Mouse (Mus musculus) adipocyte (in vitro differentiated cells): ENCODE data around the gene Zfp536.
"Not testable (repeated sequence)": the region's sequence is repeated elsewhere in the genome, so short reads cannot be mapped to it uniquely, and the experiment has no call there.

Experiments used
- DNase-seq: peaks from one replicate; pipeline ENCODE4 v3.0.0-alpha.2; 2016; ENCODE audit warnings: low spot score

The Zfp536 gene

GRCm38 (mm10) chr7:37758886-37759285 is 14.6 kb downstream of the Zfp536 start:
- no peak for DNase-seq

- no peak for DNase-seq
These were observed 20.4 kb downstream of the Zfp536 start for GRCm38 (mm10) chr7:37753024-37753423.

DNA sequence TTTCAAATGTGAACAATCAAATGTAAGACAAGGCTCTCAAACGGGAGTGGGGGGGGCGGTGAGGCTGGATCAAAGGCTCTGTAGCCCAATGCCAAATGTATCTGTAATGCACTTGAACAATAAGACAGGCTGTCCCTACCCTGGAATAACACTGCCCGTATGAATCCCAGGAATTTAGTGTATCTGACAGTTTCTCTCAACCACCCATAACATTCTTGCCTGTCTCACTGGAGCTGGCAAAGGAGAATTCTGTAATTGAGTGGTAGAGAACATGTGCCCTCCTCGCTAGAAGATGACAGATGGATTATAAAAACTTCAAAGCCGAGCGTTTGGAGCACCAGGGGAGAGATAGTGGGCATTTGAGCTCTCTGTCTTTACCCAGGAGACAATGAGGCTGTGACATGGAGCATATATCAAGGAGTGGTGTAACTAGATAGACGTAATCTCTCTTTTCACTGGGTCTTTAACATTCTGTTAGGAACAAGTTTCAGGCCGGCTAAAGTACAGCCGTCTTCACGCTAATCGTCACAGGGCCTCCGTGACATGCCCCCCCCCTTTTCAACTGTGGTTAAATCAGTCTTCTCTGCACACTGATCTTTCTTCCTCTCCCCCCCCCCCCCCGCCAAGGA is 27.2 kb downstream of the Zfp536 start:
- no peak for DNase-seq

- no peak for DNase-seq
These were observed 30.1 kb downstream of the Zfp536 start for GRCm38 (mm10) chr7:37743350-37743749.

DNA sequence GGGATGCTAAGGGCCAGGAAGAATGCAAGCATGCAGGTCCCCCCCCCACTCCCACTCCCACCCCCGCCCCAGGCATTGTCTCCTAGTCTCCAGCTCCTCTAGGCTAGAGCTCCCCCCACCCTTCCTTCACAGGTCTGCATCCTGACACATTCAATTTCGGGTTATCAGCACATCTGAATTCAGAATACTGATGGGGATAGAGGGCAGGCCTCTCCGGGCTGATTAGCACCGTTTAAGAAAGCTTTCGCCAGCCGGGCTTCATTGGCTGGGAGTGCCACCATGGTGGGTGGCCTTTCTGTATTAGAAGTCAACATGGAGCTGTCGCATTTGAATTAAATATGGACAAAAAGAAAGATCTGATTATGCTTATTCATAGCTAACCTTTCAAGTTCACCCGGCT is 36.2 kb downstream of the Zfp536 start:
- no peak for DNase-seq

DNA sequence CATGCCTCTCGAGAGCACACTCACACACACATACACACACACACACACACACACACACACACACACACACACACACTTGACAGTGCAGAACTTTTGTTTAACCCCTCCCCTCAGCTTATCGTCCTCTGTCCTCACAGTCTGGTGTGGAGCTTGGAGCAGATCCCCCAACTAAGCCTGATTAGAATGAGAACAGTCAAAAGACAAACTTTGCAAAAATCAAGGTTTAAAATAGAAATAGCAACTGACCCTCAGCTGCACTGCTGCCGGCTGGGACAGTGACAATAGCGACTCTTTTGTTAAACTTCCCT is 37.1 kb downstream of the Zfp536 start:
- DNase-seq, result no peak

DNA sequence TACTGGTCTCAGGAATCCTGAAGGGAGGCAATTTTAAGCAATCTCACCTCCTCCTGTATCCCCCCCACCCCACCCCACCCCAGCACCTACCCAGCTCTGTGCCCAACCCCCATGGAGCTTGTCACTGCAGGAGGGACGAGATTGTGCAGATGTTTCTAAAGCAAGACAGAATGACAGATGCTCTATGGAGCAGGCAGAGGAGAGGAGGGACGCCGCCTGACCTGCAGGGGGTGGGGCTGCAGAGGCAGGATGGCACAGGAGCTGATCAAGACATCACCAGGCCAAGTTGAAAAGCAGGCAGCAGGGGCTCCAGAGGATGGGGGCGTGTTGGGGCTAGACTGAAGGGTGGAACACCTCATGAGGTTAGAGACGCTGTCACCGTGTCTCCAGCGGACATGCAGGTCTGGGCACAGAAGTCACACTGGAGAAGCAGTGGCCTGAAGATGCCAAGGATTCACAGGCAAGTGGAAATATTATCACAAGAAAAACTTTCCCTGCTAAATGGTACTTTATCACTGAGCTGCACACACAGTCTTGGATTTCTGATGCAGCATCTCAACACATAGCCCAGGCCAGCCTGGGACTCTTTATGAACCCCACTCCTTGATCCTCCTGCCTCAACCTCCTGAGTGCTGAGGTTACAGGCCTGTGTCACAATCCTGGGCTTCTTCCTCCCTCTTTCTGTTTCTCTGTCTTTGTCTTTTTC is 37.6 kb downstream of the Zfp536 start:
- DNase-seq, result no peak

DNA sequence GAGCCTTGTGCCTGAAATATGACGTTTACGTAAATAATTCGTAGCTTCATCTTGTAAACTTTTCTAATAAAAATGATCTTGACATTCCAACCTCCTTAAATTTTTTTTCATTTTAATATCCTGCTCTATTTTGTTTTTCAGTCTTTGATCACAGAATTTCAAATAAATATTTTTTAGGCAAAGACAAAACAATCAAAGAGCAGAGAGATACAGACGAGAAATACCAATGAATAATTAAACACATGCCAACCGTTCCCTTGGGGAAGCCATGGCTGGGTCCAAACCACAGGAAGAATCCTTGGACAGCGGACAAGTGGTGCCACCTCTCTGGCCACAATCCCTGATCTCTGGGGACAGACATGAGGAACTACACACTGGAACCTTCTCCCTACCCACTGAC is 38.3 kb downstream of the Zfp536 start:
- no peak for DNase-seq

- DNase-seq, result no peak
These were observed 38.9 kb downstream of the Zfp536 start for GRCm38 (mm10) chr7:37734576-37734975.

DNA sequence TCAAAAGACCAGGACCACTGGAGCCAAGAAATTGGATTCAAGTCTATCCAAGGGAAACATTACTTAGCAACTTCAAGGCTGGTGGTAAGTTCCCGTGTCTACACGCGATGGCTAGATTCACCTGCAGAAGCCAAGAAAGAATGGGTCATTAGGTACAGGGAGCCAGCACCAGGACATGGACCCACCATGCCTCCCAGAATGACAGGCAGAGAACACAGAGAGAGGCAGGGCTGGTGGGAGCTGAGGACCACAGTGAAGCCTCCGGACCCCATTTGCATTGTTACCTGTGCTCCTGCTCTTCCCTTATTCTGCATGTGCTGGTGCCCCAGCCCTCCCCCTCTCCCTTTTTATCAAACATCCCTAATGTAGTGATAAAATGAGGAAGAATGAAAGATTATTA is 39.4 kb downstream of the Zfp536 start:
- no peak for DNase-seq

- DNase-seq, result no peak
These were observed 40.7 kb downstream of the Zfp536 start for GRCm38 (mm10) chr7:37732741-37733140.

GRCm38 (mm10) chr7:37727746-37728145 is 45.7 kb downstream of the Zfp536 start:
- DNase-seq, result no peak

DNA sequence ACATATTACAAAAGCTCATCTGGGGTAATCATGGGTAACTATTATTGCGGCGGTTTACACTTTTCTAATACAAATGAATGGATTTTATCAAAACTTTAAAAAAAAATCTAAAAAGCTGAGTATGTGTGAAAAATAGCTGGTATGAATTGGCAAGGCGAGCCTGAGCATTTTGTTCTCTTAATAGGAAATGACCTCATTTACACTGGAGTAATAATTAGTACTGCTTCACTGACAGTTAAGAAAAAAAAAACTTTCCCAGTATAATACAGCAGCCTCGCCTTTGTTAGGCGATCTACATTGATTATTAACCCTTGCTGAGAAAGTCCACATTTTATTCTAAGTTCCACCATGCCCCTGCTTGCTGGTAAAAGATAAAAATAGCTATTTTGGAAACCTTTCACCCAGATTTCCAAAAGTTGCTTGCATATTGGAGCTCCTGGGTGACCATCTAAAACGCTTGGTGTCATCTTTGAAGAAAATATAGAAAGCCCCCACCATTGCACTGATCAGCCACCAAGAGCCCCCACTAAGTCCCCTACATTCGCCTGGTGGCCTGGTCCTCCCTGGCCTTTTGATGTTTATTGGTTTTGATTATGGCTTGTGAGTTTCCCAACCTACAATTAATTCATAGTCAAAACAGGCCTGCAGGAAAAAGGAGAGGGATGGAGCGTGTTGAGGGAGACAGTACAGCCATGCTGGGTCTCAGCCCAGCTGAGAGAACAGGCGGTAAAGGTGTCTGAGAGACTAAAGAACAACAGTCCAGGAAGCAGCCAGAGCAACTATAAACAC is 49.2 kb downstream of the Zfp536 start:
- DNase-seq, result no peak

GRCm38 (mm10) chr7:37723191-37723592 is 50.2 kb downstream of the Zfp536 start:
- no peak for DNase-seq

DNA sequence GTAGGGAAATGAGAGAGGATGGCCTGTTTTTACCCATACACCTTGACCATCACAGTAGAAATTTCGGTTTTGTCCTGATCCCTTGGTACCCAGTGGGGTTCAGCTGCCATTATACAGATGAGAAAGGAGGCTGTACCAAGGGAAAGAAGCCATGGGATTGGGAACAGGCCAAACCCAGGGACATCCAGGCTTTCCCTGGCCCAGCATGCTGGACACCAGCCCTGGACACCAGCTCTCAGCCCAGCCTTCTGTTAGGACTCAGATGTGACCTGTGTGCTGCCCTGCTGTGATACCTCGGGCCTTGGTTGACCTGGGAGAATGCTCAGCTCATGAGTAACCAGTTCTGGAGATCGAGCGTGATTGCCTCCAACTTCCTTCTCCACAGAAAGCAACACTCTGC is 51.8 kb downstream of the Zfp536 start:
- DNase-seq, result no peak

DNA sequence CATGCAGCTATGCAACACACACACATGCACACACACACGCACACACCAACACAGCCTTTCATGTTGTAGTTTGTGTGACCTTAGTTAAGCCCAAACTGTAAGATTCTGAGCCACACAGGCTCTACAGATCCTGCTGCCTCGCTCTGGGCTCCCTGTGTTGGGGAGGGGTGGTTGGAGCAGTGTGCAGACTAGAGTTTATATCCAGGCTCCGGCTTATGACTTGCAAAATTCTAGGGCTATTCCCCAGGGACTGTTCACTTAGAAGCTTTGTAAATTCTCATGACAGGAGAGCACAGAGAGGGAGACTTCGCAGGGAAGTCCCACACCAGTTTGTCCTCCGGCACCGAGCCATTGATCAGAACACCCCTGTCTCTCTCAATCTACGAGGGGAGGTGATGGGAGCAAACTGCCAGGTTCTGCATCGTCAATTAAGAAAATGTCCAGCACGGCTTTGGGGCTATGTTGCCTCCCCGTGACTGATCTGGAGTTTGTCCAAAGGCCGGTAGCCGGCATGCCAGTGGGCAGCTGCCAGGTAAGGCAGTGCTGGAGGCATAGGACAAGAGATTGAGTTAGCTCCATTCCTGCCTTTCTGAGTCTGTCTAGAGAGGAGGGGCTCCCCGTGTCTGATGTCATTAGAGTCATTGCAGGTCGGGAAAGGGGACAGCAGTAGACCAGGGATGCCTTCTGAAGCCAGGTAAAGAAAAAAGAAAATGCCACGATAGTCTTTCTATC is 54.6 kb downstream of the Zfp536 start:
- no peak for DNase-seq

GRCm38 (mm10) chr7:37717071-37717470 is 56.4 kb downstream of the Zfp536 start:
- no peak for DNase-seq

DNA sequence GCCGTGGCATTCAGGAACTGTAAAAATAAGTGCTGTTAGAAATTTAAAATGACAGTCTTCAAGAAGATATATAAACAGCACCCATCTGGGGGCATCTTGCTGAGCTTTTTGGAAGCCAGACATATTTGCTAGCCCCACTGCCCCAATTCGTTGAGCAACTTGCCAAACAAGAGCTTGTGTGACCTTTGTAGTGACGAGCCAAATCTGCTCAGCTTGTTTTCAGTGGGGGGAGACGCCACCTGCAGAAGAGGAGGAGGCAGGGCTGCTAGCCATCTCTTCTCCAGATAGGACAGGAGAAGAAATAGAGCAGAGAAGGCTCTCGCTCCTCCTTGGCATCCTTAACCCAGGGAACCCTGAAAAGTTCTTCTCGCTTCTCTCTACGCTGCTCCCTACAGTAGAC is 56.8 kb downstream of the Zfp536 start:
- no peak for DNase-seq

DNA sequence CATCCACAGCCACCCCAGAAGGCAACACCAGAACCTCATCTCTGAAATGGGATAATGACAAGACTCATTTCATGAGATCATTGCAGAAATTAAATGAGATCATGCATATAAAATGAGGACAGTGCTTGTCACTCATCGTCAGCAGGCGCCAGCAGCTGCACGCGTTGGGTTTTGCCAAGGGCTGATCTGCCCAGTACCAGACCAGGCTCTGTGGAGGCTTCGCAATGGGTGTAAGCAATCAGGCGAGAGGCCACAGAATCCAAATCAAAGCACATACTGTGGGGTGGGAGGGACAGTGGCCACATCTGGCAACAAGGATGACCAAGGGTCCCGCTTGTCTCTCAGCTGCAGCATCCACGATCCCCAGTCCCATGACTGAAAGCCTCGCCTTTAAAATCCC is 69.0 kb downstream of the Zfp536 start:
- DNase-seq, result no peak

- DNase-seq, result not testable (repeated sequence)
These were observed 76.1 kb downstream of the Zfp536 start for GRCm38 (mm10) chr7:37697378-37697777.

DNA sequence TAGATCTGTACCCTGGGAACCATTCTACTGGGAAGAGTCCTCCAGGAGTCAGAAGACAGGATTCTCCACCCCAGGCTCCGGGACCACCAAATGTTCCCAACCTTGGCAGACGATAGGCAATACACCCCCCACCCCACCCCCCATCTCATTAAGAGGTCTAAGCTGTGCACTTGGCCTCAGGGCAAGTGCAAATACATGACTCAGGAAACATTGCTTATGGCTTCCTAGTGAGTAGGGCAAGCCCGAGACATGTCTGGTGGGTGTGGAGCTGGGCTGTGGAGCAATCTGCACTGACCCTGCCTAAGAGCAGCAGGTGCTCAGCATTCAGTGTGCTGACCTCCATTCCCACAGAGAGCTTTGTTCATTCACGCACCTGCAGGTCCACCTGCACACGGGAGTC is 78.4 kb downstream of the Zfp536 start:
- DNase-seq, result no peak

DNA sequence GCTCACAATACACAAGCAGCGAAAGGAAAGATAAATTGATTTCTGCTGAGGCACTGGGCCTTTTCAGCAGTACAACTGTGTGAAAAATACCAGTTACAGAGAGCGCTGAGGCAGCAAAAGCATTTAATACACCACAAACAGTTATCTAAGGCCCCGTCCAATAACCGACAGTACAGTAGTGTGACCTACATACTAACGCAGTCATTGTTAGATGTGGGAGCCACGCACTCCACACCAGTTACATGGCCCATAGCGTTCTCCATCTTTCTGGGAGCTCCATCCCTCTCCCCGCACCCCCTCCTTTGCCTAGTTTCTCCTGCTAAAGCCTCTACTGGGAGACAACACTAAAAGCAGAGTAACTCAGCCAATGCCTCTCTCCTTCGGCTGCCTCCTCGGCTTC is 82.8 kb downstream of the Zfp536 start:
- DNase-seq, result no peak
